Mouse (Mus musculus) urinary bladder, postnatal 14 days (tissue): ENCODE data around the gene Sh2b3.

ENCODE experiments used
- DNase-seq: peaks from one replicate; pipeline ENCODE4 v3.0.0; 2021; ENCODE audit warnings: low spot score

The Sh2b3 gene

DNA sequence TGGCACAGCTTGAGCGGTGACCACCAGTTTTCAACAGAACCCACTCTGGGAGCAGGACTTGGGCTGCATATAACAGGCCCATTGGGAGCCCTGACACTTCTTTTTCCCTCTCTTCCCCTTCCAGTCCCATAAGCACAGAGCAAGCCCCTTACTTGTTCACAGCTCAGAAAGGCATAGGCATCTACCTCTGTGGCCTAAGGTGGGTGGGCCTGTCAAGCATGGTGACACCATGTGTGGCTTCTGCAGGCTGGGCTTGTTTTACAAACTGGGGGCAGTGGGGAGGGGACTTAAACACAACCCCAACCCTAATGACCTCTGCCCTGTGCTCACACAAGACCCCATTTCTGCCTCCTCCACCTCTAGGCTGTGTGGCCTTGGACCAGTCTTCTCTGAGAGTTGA is 13.8 kb downstream of the Sh2b3 start:
- no peak for DNase-seq

DNA sequence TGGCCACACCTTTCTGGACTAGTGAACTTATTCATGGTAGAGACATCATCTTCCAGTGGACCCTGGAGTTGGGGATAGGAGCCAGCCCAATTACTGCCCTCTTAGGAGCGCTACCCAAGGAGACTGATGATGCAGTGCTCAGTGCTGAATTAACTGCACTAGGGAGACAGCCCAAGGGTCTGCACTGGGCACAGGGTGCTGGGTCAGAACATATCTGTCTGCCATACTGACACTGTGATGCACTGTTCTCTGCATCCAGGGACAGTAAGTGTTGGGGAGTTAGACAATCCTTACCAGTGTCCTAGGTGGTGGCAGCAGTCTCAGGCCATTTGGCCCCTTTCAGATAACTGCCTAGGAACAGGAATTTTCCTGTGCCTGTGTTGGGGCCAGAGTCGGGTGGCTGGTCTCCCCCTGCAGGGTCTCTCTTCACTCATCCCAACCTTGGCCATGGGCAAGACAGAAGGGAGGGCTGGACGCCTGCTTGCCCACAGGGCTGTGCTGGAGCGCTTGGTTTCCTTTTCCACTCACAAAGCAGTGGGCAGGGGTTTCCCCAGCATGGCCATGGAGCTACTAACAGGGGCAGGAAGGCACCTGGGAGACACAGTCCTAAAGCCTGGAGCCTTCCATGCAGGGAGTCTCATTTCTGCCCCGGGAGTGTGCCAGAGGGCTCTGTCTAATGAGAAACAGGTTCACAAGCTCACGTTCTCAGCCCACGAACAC is 14.5 kb downstream of the Sh2b3 start:
- no peak for DNase-seq

DNA sequence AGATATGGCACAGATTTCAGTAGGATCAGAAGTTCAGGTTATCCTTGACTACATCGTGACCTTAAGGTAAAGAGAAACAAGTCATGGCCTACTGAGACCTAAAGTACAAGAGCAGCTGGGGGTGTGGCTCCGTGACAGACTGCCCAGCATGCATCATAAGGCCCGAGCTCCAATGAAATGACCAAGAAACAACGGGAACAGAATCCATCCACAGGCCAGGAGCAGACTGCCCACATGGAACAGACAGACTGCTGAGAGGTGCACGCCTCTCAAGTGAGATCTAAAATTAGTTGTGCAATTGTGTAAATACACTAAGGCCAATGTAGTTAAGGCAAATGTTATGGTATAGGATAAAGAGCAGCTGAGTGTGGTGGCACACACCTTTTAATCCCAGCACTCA is 15.9 kb downstream of the Sh2b3 start:
- no peak for DNase-seq

DNA sequence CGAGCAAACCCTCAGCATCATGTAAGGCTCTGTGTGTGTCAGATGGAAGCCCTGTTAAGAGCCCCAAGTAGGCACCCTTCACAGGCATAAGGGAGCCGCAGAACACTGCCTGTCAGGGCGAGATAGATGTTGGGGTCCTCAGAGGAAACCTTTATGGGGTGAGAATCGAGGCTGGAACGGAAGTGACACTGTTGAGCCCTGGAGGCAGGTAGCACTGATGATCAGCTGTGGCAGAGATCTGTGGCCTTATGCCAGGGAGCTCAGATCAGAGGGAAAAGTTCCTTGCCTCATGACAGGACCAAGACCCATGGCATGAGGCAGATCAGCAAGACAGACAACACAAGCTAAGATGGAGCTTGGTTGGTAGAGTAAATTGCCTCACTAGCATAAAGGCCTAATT is 16.3 kb downstream of the Sh2b3 start:
- DNase-seq, result no peak

DNA sequence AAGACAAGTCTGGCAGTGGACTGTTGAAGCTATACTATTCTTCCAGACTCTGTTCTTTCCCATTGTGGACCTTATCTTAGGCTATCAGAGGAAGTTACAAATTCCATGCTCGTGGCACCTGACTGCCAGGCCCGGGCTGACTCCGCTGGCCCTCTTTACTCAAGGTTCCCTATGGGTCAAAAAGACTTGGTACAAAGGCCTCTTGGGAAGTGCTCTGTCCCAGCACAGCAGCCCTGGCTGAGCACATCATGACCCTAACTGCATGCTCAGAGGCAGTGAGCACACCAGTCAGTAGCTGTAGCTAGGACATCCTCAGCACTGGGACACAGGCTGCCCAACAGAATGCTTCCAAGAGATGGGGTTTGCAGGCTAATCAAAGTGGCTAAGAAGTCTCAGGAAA is 16.8 kb downstream of the Sh2b3 start:
- no peak for DNase-seq

DNA sequence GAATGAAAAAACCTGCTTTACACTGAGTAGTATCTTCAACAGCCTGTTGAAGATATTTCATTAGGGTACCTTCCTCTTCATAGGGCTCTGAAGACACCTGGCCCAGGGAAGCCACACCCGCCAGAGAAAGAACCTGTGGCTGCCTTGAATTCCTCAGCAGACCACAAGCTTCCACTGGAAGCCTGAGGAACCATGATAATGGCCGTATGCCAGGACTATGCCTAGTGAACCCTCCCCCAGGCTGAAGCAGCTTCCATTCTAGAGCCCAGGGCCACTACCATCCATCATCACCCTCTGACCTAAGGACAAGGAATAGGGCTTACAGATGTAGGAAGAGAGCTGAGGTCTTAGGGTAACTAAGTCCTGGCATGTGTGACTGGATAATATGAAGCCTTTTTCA is 17.3 kb downstream of the Sh2b3 start:
- DNase-seq, result no peak

DNA sequence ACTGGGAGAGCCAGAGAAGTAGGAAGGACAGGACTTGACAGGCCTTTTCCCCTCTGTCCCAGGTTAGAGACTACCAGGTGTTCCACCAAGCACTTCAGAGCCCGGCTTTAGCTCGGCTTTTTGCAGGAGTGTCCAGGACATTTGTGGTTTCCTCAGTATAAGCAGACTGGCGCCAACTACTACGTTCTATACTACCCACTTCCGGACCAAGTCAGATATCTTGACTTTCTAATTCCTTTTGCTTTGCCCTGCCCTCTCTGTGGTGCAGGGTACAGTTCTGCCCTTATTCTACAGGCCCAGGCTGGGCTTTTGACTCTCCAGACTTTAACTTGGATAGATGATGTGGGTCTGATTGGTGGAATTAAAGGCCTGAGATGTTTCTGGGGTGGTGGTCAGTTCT is 17.9 kb downstream of the Sh2b3 start:
- DNase-seq, result no peak

DNA sequence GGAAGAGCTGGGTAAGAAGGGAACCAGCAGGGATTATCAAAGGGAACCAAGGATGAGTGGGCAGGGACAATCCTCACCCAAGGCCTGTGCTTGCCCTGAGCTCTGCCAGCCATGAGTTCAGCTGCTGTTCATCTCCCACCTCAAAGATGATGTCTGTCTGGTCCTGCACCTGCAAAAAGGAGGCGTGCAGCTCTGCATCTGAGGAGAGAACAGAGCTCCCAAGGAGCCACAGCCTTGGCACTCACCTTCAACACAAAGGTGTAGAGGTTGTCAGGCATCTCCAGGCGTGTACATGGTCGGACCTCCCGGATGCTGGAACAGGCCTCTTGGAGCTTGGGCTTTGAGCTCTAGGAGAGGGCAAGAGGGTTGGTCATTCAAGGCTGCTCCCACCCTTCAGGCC is 18.6 kb downstream of the Sh2b3 start:
- DNase-seq, result no peak

DNA sequence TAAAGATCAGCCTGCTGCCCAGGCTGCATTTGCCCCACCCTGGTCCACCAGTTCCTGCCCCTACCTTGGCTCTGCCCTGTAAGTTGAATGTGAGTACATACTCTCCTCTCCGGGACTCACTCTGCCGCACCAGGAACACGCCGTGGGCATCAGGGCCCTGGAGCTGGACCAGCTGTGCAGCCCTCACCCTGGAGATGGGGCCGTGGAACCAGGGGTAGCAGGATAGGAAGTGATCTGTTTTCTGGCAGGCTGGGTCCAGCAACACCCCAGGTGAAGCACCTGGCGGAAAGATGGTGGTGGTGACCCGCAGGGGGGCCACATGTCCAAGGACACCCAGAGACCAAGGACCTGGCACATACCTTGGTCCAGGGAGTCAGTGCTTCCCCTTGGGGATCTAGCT is 19.0 kb downstream of the Sh2b3 start:
- DNase-seq, result no peak

DNA sequence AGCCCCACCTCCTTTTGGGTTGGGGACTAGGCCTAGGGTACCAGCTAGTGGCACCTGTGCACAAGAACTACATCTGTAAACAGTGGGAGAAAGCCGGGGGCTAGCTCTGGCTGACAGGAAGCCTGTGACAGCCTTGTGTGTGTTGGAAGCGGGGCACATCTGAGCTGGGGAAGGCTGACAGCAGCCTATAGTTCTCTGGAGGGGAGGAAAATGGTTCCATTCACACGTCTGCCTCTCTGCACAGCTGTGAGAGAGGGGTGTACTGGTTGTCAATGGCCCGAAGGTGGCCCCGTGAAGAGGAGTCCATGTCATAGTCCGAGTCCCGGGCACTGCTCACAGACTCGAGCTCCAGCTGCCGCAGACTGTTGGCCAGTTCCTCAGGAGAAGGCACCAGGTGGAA is 19.9 kb downstream of the Sh2b3 start:
- no peak for DNase-seq

DNA sequence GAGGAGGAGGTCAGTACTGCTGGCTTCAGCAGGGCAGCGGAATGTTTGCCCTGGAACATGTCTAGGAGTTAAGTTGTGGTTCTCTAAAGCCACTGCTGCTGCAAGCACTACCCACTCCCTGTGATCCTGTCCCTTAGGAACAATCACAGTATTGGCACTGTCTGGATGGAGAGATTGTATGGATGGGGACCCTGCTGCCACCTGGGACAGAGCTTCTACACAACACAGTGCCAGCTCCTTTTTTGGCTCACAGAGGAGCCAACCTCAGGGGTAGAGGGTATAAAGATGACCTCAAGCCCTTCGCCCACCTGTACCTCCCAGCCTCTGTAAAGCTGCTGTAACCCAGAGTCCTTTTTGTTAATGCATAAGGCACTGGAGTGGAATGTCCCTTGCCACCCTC is 20.8 kb downstream of the Sh2b3 start:
- DNase-seq, result no peak

DNA sequence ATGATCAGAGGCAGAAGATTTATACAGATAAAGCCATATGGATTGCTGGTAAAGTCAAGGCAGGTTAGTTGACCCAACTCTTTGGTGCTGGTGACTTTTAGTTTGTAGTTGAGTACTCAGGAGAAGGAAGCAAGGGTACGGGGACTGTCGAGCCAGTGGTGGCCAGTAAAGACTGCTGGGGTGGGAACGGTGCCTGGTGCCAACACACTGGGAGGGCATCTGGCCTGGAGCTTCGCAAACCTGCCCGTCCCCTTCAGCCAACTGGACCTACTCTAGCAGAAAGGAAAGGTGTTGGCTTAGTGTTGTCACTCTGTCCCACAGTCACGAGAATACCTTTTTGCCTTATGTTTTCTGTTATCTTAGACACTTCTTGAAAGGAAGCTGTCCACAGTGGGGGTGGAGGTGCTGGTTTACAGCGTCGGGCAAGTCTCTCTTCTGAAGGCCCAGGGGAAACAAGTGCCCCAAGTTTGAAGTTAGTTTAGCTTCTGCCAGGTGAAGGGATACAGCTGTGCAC is 21.5 kb downstream of the Sh2b3 start:
- DNase-seq, result no peak

DNA sequence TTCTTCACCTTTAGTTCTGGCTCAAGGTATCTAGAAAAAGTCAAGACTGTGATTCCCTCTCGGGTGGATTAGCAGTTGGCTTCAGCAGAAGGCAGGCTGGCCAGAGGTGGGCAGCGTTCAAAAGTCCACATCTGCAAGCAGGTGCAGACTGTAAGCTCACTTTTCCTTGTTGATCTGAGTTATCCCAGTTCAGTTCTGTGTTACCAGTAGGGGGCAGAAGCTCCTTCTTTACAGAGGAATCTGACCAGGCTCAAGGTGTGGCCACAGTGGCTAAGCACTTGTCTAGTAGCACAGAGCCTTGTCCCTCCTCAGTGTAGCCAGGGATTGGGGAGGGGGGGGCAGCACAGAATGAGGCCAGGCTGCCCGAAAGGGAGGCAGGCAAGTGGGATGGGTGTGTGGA is 22.4 kb downstream of the Sh2b3 start:
- peak; percentile 76 for DNase-seq

DNA sequence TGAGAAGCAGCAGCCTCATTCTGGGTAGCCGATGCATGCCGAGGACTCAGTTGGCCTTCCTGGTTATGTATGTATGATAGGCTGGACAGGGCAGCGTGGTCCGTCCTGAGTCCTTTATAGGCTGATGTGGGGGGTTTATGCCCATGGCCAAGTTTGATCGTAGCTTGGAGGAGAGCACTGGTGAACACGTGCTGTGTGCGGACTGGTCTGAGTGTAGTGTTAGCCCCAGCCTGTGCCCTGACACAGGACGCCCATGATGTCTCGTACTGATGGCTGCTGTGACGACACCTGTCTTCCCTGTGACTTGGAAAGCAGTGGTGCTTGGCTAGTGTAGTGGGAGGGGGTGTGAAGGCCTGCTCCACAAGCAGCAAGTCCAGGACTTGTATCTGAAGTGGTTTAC is 23.7 kb downstream of the Sh2b3 start:
- no peak for DNase-seq

DNA sequence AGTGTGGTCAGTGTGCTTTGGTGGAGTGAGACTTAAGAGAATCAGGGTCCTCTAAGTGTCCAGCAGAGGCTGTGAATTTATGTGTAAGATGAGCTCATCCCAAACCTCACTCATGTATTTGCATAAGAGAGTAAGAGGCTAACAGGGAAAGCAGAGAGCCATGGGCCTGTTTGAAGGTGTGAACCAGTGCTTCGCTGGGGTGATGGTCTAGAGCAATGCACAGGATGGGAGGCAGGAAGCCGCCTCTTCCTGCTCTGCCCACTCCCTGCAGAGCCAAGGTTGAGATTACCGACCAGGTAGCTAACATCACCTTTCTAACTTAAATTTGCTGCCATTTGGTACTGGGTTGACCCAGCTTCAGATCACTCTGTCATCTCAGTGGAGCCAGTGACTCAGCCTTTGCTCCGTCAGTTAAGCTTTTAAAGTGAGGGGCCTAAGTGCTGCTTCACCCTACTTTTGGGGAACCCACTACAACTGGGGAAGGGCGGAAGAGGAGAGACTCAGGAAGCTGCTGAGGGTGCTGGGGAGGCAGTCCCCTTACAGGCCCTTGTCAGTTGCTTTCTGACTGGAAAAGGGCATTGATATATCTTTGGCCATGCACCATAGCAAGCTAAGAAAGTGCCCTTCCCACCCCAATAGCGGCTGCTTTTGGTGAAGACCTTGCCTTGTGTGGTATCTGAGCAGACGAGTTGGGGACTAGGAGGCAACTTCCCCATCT is 24.8 kb downstream of the Sh2b3 start:
- no peak for DNase-seq

DNA sequence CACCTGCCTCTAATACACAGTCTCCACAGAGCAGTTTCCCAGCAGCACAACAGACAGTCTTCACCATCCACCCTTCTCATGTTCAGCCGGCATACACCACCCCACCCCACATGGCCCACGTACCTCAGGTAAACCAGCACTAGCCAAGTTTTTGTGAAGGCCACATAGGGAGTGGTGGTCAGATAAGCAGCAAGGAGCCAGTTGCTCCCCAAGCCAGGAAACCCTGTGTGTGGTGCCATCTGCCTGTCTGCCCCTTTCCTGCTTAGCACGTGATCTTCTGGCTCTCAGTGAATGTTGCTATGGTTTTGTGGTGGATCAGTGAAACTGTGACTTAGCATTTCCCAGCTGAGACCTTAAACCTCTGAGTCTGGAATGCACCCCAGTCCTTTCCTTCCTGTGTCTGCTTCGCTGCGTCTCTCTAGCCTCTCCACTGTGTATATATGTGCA is 25.9 kb downstream of the Sh2b3 start:
- DNase-seq, result no peak

DNA sequence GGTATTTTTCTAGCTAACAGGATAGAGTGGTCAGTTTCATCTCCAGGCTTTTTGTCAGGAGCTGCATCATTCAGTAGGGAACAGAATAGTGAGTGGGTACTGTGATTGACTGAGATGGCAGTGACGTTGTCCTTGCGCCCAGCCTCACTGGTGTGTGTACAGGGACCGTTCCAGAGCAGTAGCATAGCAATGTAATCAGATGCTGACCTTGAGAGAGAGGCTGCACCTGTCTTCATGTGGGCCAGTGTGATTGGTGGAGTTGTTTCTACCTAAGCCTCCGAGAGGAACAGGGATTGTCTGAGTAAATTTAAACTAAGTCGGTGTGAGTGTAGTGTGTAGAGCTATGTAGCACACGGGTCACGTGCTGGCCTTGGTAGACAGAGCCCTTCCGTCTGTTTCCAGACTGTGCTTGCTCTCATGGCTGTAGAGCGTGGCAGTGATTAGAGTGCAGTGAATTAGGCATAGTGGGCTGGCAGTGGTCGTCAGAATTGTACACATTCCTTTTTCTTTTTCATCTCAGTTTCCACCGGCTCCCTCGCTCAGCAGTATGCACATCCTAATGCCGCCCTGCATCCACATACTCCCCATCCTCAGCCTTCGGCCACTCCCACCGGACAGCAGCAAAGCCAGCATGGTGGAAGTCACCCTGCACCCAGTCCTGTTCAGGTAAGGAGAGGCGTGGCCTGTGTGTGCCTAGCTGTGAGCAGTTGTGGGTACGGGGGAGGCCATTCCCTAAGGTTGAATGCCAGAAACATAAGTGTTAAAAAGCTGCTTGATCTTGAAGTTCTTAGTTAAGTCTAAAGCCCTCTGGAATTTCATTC is 26.9 kb downstream of the Sh2b3 start:
- no peak for DNase-seq

DNA sequence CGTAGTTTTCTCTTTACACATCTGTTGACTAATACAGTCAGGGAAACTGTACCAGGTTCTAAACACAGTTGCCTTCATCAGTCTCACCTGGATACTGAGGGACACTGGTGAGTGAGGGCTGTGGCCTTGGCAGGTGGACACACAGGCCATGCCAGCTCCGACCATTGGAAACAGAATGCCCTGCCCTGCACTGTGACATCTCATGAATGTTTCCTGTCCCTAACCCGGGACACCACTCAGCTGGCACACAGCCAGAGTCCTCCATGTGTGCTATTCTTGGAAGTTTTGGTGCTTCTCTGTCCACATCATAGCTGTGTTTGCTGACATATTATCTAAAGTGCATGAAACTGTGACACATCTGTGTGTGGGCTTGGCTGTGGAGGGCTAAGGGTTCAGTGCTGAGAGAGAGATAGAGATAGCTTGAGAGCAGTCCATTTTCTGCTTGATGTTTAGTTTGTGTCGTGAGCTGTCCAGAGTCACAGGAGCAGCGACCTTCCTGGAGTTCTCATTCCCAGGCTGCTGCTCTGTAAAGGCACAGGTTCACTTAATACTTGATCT is 27.7 kb downstream of the Sh2b3 start:
- DNase-seq, result no peak

DNA sequence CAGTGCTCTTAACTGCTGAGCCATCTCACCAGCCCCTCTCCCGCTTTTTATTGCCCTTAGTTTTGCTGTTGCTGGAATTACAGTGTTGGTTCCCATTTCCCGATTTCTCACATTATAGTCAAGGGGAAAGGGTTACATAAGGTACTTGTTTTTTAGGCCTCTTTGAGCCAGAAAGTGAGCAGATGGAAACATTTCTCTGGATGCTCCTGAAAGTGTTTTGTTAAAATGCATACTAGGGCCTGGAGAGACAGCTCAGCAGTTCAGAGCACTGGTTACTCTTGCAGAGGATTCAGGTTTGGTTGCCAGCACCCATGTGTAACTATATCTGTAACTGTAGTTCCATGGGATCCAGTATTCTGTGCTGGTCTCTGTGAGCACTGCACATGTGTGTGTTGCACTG is 29.2 kb downstream of the Sh2b3 start:
- no peak for DNase-seq

DNA sequence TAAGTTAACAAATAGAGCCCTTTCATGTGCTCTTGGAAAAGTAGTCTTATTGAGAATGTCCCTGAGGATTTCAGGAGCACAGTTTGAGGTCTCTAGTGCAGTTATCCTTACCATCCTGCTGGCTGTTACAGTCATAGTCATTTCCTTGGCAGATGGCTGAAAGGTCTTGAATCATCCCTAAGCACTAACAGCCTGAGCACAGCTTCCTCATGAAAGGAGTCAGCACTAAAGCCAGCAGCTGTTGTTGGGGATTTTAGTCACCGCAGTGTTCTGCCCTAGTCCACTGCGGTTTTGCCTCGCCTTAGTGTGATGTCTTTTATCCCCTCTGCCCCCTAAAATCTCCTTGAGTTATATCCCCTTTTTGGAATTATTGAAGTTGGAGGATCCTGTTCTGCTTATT is 30.3 kb downstream of the Sh2b3 start:
- DNase-seq, result no peak

DNA sequence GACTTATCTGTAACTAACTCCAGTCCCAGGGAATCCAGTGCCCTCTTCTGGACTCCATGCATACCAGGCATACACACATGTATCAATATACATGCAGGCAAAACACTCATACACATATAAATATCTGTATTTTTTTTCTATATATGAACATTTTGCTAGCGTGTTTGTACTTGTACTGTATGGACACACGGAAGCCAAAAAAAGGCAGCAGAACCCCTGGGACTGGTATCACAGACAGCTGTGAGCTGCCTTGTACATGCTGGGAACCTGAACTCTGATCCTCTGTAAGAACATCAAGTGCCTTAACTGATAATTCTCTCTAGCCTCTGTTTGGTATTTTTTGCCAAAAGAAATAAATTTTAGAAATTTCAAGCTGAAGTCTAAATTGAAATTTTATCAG is 39.0 kb downstream of the Sh2b3 start:
- DNase-seq, result no peak

DNA sequence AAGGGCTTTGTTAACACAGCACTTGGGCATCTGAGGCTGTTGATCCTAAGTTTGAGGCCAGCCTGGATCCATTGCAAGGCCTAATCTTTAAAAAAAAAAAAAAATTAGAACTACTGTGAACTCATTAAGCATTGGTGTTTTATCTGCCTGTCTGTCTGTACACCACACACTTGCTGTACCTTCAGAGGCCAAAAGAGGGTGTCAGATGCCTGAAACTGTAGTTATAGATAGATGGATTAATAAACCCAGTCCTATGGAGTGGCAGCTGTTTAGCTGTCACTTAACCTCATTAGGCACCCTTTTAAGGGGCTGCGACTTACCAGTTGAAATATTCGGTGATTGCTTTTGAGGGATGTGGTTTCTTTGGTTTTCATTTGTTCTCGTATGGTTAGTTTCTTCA is 41.6 kb downstream of the Sh2b3 start:
- no peak for DNase-seq

DNA sequence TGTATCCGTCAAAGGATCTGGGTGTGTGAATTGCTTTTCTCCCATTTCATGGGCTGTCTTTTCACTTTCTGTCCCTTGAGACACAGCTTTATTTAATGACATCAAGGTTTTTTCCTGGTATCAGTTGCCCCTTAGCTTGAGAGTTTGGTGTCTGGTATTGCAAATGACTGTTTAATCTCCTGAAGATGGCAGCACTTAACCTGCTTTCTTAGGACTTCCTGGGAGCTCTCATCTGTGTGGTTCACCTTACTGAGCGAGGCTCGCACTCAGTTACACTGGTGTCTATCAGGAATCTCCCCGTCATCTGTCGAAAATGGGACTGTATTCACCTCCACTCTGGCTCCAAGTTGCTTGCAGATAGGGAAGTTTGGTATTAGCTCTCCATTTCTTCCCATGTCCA is 46.4 kb downstream of the Sh2b3 start:
- no peak for DNase-seq
